Mouse (Mus musculus) myocyte (in vitro differentiated cells): ENCODE measurements at regions not wholly inside any gene's neighbourhood (a gene's known extent, or its start where the extent isn't known, plus 50 kb on each side); places are given as distances from the start of the nearest gene placed in this dataset.

Source experiments
- H3K27me3 ChIP-seq: one replicate; pipeline ENCODE4 v1.6.1; 2011; ENCODE audit not compliant: control insufficient read depth, insufficient read depth, insufficient read length
- H3K36me3 ChIP-seq: one replicate; pipeline ENCODE4 v1.6.1; 2011; ENCODE audit not compliant: control insufficient read depth, insufficient read depth
- H3K4me2 ChIP-seq: one replicate; pipeline ENCODE4 v1.6.1; 2011; ENCODE audit warnings: low read depth, control low read depth
- H3K4me3 ChIP-seq: one replicate; pipeline ENCODE4 v1.5.1; 2011; ENCODE audit warnings: mild to moderate bottlenecking, control low read depth, moderate library complexity
- H3K79me2 ChIP-seq: one replicate; pipeline ENCODE4 v1.6.1; 2011; ENCODE audit not compliant: control insufficient read depth, insufficient read depth
- H3ac ChIP-seq: one replicate; pipeline ENCODE4 v1.6.1; 2011; ENCODE audit not compliant: control insufficient read depth, insufficient read length
- CEBPB ChIP-seq: IDR thresholded peaks from 2 replicates; pipeline ENCODE4 v1.6.1; 2011; ENCODE audit warnings: mild to moderate bottlenecking, moderate library complexity; ENCODE audit not compliant: poor library complexity, insufficient read depth, severe bottlenecking
- E2F4 ChIP-seq: IDR thresholded peaks from one replicate; pipeline ENCODE4 v1.6.1; 2011; ENCODE audit warnings: mild to moderate bottlenecking, control low read depth, moderate library complexity; ENCODE audit not compliant: insufficient read depth
- MAX ChIP-seq: IDR thresholded peaks from one replicate; pipeline ENCODE4 v1.6.1; 2011; ENCODE audit warnings: low read depth, mild to moderate bottlenecking, control low read depth
- MYOD1 ChIP-seq, 3 experiments: IDR thresholded peaks; one replicate each; pipeline ENCODE4 v1.6.1; 2011; ENCODE audit warnings: control low read depth in 2 of 3, low read depth in 2 of 3, mild to moderate bottlenecking in 2 of 3, moderate library complexity in 1 of 3; ENCODE audit not compliant: insufficient read length in 2 of 3, control insufficient read depth in 1 of 3
- MYOG ChIP-seq, 3 experiments: IDR thresholded peaks; one replicate each; pipeline ENCODE4 v1.6.1; 2011; ENCODE audit warnings: control low read depth in 2 of 3, low read depth in 2 of 3, mild to moderate bottlenecking in 2 of 3; ENCODE audit not compliant: insufficient read length in 2 of 3, control insufficient read depth in 1 of 3, insufficient read depth in 1 of 3
- POLR2A ChIP-seq: IDR thresholded peaks from one replicate; pipeline ENCODE4 v1.6.1; 2011; ENCODE audit warnings: low read depth, mild to moderate bottlenecking, control low read depth, moderate library complexity; ENCODE audit not compliant: insufficient read length
- POLR2AphosphoS2 ChIP-seq: IDR thresholded peaks from one replicate; pipeline ENCODE4 v1.6.1; 2011; ENCODE audit warnings: low read depth, control low read depth; ENCODE audit not compliant: insufficient read length
- REST ChIP-seq: IDR thresholded peaks from one replicate; pipeline ENCODE4 v1.6.1; 2011; ENCODE audit warnings: mild to moderate bottlenecking, control low read depth, moderate library complexity; ENCODE audit not compliant: insufficient read depth, insufficient read length
- SRF ChIP-seq: IDR thresholded peaks from one replicate; pipeline ENCODE4 v1.6.1; 2011; ENCODE audit warnings: low read depth; ENCODE audit not compliant: control insufficient read depth, insufficient read length
- TCF12 ChIP-seq: IDR thresholded peaks from one replicate; pipeline ENCODE4 v1.6.1; 2011; ENCODE audit warnings: mild to moderate bottlenecking, control low read depth; ENCODE audit not compliant: poor library complexity, insufficient read depth, severe bottlenecking
- TCF3 ChIP-seq: IDR thresholded peaks from one replicate; pipeline ENCODE4 v1.6.1; 2011; ENCODE audit warnings: low read depth, control low read depth; ENCODE audit not compliant: insufficient read length
- USF1 ChIP-seq: IDR thresholded peaks from one replicate; pipeline ENCODE4 v1.6.1; 2011; ENCODE audit warnings: low read depth, mild to moderate bottlenecking, control low read depth, moderate library complexity

GRCm38 (mm10) chr8:42442786-42443185 is 698.5 kb downstream of the Triml1 start:
- no peaks in the 10 kb centered on the region for H3K79me2 ChIP-seq
- no peaks in the 10 kb centered on the region for H3K27me3 ChIP-seq
- H3ac ChIP-seq: no peak overlapping the region
- no peak overlapping the region for H3K4me3 ChIP-seq
- H3K36me3 ChIP-seq: no peaks in the 10 kb centered on the region
- TF ChIP-seq MYOG (IDR thresholded peaks at IDR 0.05; ENCODE audit: control insufficient read depth in 1 of 3, insufficient read depth in 1 of 3, insufficient read length in 2 of 3, low read depth in 2 of 3) (no peak), CEBPB (no peak), SRF (no peak), TCF3 (no peak), MAX (no peak), USF1 (no peak), TCF12 (no peak), REST (no peak), POLR2AphosphoS2 (no peak)
- H3K4me2 ChIP-seq: no peak overlapping the region

GRCm38 (mm10) chr8:42402632-42403031 is 738.7 kb downstream of the Triml1 start:
- no peak for TF ChIP-seq POLR2A
- Histone ChIP-seq H3K36me3 (no peaks in the 10 kb centered on the region), H3K79me2 (no peaks in the 10 kb centered on the region), H3K4me3 (no peak overlapping the region), H3ac (no peak overlapping the region), H3K27me3 (no peaks in the 10 kb centered on the region), H3K4me2 (no peak overlapping the region)

- H3K27me3 ChIP-seq: no peaks in the 10 kb centered on the region
- H3K4me2 ChIP-seq: no peak overlapping the region
- H3K36me3 ChIP-seq: no peaks in the 10 kb centered on the region
- no peak overlapping the region for H3ac ChIP-seq
- no peaks in the 10 kb centered on the region for H3K79me2 ChIP-seq
- no peak overlapping the region for H3K4me3 ChIP-seq
- TF ChIP-seq SRF (no peak), MYOD1 (IDR thresholded peaks at IDR 0.05; ENCODE audit: control insufficient read depth in 1 of 3, insufficient read length in 2 of 3, low read depth in 2 of 3) (no peak), CEBPB (no peak), TCF3 (no peak), E2F4 (no peak)
These were observed 744.4 kb downstream of the Triml1 start for GRCm38 (mm10) chr8:42396886-42397285.

GRCm38 (mm10) chr8:42388816-42389215 is 752.5 kb downstream of the Triml1 start:
- Histone ChIP-seq H3K36me3 (no peaks in the 10 kb centered on the region), H3K4me3 (no peak overlapping the region), H3K4me2 (no peak overlapping the region), H3K79me2 (no peaks in the 10 kb centered on the region), H3ac (no peak overlapping the region), H3K27me3 (no peaks in the 10 kb centered on the region)
- no peak for TF ChIP-seq SRF
- no peak for TF ChIP-seq REST
- TF ChIP-seq MYOG (IDR thresholded peaks at IDR 0.05; ENCODE audit: control insufficient read depth in 1 of 3, insufficient read depth in 1 of 3, insufficient read length in 2 of 3, low read depth in 2 of 3): no peak
- TF ChIP-seq POLR2AphosphoS2: no peak
- TF ChIP-seq TCF3: no peak
- TF ChIP-seq TCF12: no peak
- TF ChIP-seq MYOD1 (IDR thresholded peaks at IDR 0.05; ENCODE audit: control insufficient read depth in 1 of 3, insufficient read length in 2 of 3, low read depth in 2 of 3): no peak
- TF ChIP-seq USF1: no peak
- no peak for TF ChIP-seq MAX
- no peak for TF ChIP-seq POLR2A
- TF ChIP-seq CEBPB: no peak
- no peak for TF ChIP-seq E2F4

GRCm38 (mm10) chr8:42348073-42348603 is 793.1 kb downstream of the Triml1 start:
- no peaks in the 10 kb centered on the region for H3K36me3 ChIP-seq
- no peaks in the 10 kb centered on the region for H3K27me3 ChIP-seq
- no peak overlapping the region for H3K4me3 ChIP-seq
- H3ac ChIP-seq: no peak overlapping the region
- TF ChIP-seq TCF3 (no peak), TCF12 (no peak), CEBPB (no peak), POLR2AphosphoS2 (no peak), USF1 (no peak), MYOG (IDR thresholded peaks at IDR 0.05; ENCODE audit: control insufficient read depth in 1 of 3, insufficient read depth in 1 of 3, insufficient read length in 2 of 3, low read depth in 2 of 3) (no peak)
- H3K4me2 ChIP-seq: no peak overlapping the region
- H3K79me2 ChIP-seq: no peaks in the 10 kb centered on the region
